Mouse (Mus musculus) mature B cell (primary cell): ENCODE measurements around the gene Defa2.
"Not testable (repeated sequence)": the region's sequence is repeated elsewhere in the genome, so short reads cannot be mapped to it uniquely, and the experiment has no call there.

ENCODE experiments used
- in situ Hi-C: fragments of 300-500 bp; cut with MboI; formaldehyde crosslinking; loops from 2 replicates; pipeline ENCODE4 v1.14.3; 2019

Defa2 gene

DNA sequence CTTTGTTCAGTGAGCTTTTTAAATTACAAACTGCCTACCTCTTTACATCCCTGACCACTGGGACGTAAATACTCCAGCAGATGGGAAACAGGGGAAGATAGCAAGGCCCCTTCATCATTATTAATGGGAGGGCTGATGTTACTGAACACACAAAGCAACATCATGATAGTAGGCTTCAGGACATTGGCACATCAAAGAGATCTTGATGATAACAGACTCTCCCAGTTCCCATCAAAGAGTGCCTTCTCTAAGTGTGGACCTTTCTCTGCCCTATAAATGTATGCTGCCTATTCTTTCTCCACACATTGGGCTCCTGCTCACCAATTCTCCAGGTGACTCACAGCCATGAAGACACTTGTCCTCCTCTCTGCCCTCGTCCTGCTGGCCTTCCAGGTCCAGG lies at the start of gene Defa2:
Defa2 (plus strand) TSS at position 301 of the 400 bp plus-strand sequence.
- in situ Hi-C loops = not testable (repeated sequence)

DNA sequence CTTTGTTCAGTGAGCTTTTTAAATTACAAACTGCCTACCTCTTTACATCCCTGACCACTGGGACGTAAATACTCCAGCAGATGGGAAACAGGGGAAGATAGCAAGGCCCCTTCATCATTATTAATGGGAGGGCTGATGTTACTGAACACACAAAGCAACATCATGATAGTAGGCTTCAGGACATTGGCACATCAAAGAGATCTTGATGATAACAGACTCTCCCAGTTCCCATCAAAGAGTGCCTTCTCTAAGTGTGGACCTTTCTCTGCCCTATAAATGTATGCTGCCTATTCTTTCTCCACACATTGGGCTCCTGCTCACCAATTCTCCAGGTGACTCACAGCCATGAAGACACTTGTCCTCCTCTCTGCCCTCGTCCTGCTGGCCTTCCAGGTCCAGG lies 13.2 kb downstream of the Defa2 start, which contains the start of gene Defa33:
Defa33 (plus strand) TSS at position 301 of the 400 bp plus-strand sequence.
- in situ Hi-C loops = not testable (repeated sequence)

DNA sequence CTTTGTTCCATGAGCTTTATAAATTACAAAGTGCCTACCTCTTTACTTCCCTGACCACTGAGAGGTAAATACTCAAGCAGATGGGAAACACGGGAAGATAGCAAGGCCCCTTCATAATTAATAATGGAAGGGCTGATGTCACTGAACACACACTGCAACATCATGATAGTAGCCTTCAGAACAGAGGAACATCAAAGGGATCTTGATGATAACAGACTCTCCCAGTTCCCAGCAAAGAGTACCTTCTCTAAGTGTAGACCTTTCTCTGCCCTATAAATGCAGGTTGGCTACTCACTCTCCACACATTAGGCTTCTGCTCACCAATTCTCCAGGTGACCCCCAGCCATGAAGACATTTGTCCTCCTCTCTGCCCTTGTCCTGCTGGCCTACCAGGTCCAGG lies 48.8 kb downstream of the Defa2 start, which contains the start of gene Defa36:
Defa36 (plus strand) TSS at position 301 of the 400 bp plus-strand sequence.
- in situ Hi-C loops = not testable (repeated sequence)
